Mouse (Mus musculus) liver, adult 2 months (tissue): ENCODE measurements around the gene Atp1b1.

Source experiments
- CTCF ChIP-seq: fragments of 200-500 bp; IDR thresholded peaks from 2 replicates; pipeline ENCODE4 v1.5.1; 2011; ENCODE audit warnings: low read depth, low read length, control low read depth
- POLR2A ChIP-seq: fragments of 200-500 bp; IDR thresholded peaks from 2 replicates; pipeline ENCODE4 v1.6.1; 2011; ENCODE audit warnings: low read length, control low read depth; ENCODE audit not compliant: insufficient read depth; ENCODE audit errors: extremely low read depth

DNA sequence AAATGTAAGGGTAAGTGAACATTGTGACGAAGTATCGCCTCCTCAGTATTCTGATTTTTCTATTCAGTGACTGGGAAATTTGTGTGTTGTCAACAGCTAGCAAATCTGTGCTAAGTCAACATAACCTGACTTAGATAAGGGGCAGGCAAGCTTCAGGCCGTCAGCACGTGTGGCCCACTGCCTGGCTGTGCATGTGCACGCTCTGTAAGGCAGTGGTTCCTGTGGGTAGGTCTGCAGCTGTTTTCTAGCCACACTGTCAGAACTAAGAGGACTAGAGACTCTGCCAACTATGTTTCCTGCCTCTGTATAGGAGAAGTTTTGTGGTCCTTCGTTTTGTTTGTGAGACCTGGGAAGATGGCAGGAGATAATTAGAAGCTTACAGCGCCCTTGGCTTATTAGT is 31.9 kb downstream of the Atp1b1 start:
- no peak for TF ChIP-seq CTCF
- TF ChIP-seq POLR2A, result no peak
